Mouse (Mus musculus): ENCODE results near the gene Draxin. TPM values are rescaled to one million over a fixed set of nuclear protein-coding genes. Genes with fewer than 3 reads are reported as not detected.

Gene Draxin
- polyA plus RNA-seq, 1 experiment from 2014 or later, result 0.03 TPM

GRCm38 (mm10) chr4:148058993-148059392 is 71.5 kb downstream of the Draxin start:
- Histone ChIP-seq H3K36me3 (ENCODE audit: control insufficient read depth, insufficient read depth) (peaks cover 43% of the 10 kb centered on the region), H3K9ac (ENCODE audit: low read depth, low read length) (no peak overlapping the region), H3K4me2 (replicated peaks; ENCODE audit: low read depth) (no peak overlapping the region), H3K4me3 (ENCODE audit: low read depth, low read length) (no peak overlapping the region), H3K27me3 (replicated peaks; ENCODE audit: control insufficient read depth, insufficient read depth, low read length) (no peaks in the 10 kb centered on the region), H3K27ac (ENCODE audit: low read depth, low read length) (no peak overlapping the region), H3K4me1 (replicated peaks; ENCODE audit: control insufficient read depth, insufficient read depth, low read length) (no peaks in the 10 kb centered on the region), H3K9me3 (ENCODE audit: control insufficient read depth) (no peaks in the 10 kb centered on the region)
- 88% methylated on average over 6 of the region's 6 CpGs for WGBS
- ATAC-seq, result no peak
- no peak for TF ChIP-seq CTCF (IDR thresholded peaks at IDR 0.05; ENCODE audit: low read depth)

GRCm38 (mm10) chr4:148058218-148058819 is 72.2 kb downstream of the Draxin start:
- no peaks in the 10 kb centered on the region for H3K4me1 ChIP-seq (replicated peaks; ENCODE audit: control insufficient read depth, insufficient read depth, low read length)
- 91% methylated on average over 9 of the region's 9 CpGs for WGBS
- ATAC-seq, result no peak
- TF ChIP-seq CTCF (IDR thresholded peaks at IDR 0.05; ENCODE audit: low read depth), result no peak
- H3K9ac ChIP-seq (ENCODE audit: low read depth, low read length), result no peak overlapping the region
- H3K9me3 ChIP-seq (ENCODE audit: control insufficient read depth), result no peaks in the 10 kb centered on the region
- H3K27ac ChIP-seq (ENCODE audit: low read depth, low read length), result no peak overlapping the region
- H3K27me3 ChIP-seq (replicated peaks; ENCODE audit: control insufficient read depth, insufficient read depth, low read length), result no peaks in the 10 kb centered on the region
- no peak overlapping the region for H3K4me3 ChIP-seq (ENCODE audit: low read depth, low read length)
- no peak overlapping the region for H3K4me2 ChIP-seq (replicated peaks; ENCODE audit: low read depth)
- peaks cover 50% of the 10 kb centered on the region for H3K36me3 ChIP-seq (ENCODE audit: control insufficient read depth, insufficient read depth)

GRCm38 (mm10) chr4:148057661-148058209 is 72.8 kb downstream of the Draxin start:
- 61% methylated on average over 5 of the region's 5 CpGs for WGBS
- Histone ChIP-seq H3K4me1 (replicated peaks; ENCODE audit: control insufficient read depth, insufficient read depth, low read length) (no peaks in the 10 kb centered on the region), H3K27me3 (replicated peaks; ENCODE audit: control insufficient read depth, insufficient read depth, low read length) (no peaks in the 10 kb centered on the region), H3K27ac (ENCODE audit: low read depth, low read length) (no peak overlapping the region), H3K36me3 (ENCODE audit: control insufficient read depth, insufficient read depth) (peaks cover 56% of the 10 kb centered on the region), H3K4me3 (ENCODE audit: low read depth, low read length) (no peak overlapping the region), H3K9me3 (ENCODE audit: control insufficient read depth) (no peaks in the 10 kb centered on the region), H3K4me2 (replicated peaks; ENCODE audit: low read depth) (no peak overlapping the region), H3K9ac (ENCODE audit: low read depth, low read length) (no peak overlapping the region)
- ATAC-seq, result no peak
- TF ChIP-seq CTCF (IDR thresholded peaks at IDR 0.05; ENCODE audit: low read depth), result peak; percentile 46

GRCm38 (mm10) chr4:148056801-148057200 is 73.7 kb downstream of the Draxin start:
- Histone ChIP-seq H3K36me3 (ENCODE audit: control insufficient read depth, insufficient read depth) (peaks cover 65% of the 10 kb centered on the region), H3K9ac (ENCODE audit: low read depth, low read length) (no peak overlapping the region), H3K4me1 (replicated peaks; ENCODE audit: control insufficient read depth, insufficient read depth, low read length) (no peaks in the 10 kb centered on the region), H3K9me3 (ENCODE audit: control insufficient read depth) (no peaks in the 10 kb centered on the region), H3K27me3 (replicated peaks; ENCODE audit: control insufficient read depth, insufficient read depth, low read length) (no peaks in the 10 kb centered on the region), H3K4me2 (replicated peaks; ENCODE audit: low read depth) (no peak overlapping the region), H3K4me3 (ENCODE audit: low read depth, low read length) (no peak overlapping the region), H3K27ac (ENCODE audit: low read depth, low read length) (no peak overlapping the region)
- no peak for ATAC-seq
- no peak for TF ChIP-seq CTCF (IDR thresholded peaks at IDR 0.05; ENCODE audit: low read depth)
- 88% methylated on average over 4 of the region's 4 CpGs for WGBS

- Histone ChIP-seq H3K4me2 (replicated peaks; ENCODE audit: low read depth) (no peak overlapping the region), H3K27me3 (replicated peaks; ENCODE audit: control insufficient read depth, insufficient read depth, low read length) (no peaks in the 10 kb centered on the region), H3K4me1 (replicated peaks; ENCODE audit: control insufficient read depth, insufficient read depth, low read length) (no peaks in the 10 kb centered on the region), H3K27ac (ENCODE audit: low read depth, low read length) (no peak overlapping the region), H3K9me3 (ENCODE audit: control insufficient read depth) (no peaks in the 10 kb centered on the region), H3K36me3 (ENCODE audit: control insufficient read depth, insufficient read depth) (peaks cover 71% of the 10 kb centered on the region), H3K9ac (ENCODE audit: low read depth, low read length) (no peak overlapping the region), H3K4me3 (ENCODE audit: low read depth, low read length) (no peak overlapping the region)
- ATAC-seq, result no peak
- TF ChIP-seq CTCF (IDR thresholded peaks at IDR 0.05; ENCODE audit: low read depth), result no peak
- WGBS, result 79% methylated on average over 7 of the region's 7 CpGs
These were observed 74.3 kb downstream of the Draxin start for GRCm38 (mm10) chr4:148056246-148056645.

GRCm38 (mm10) chr4:148054961-148055695 is 75.4 kb downstream of the Draxin start:
- H3K36me3 ChIP-seq (ENCODE audit: control insufficient read depth, insufficient read depth), result peaks cover 75% of the 10 kb centered on the region
- no peaks in the 10 kb centered on the region for H3K9me3 ChIP-seq (ENCODE audit: control insufficient read depth)
- no peaks in the 10 kb centered on the region for H3K4me1 ChIP-seq (replicated peaks; ENCODE audit: control insufficient read depth, insufficient read depth, low read length)
- no peak overlapping the region for H3K4me2 ChIP-seq (replicated peaks; ENCODE audit: low read depth)
- TF ChIP-seq CTCF (IDR thresholded peaks at IDR 0.05; ENCODE audit: low read depth), result no peak
- H3K4me3 ChIP-seq (ENCODE audit: low read depth, low read length), result no peak overlapping the region
- no peak overlapping the region for H3K9ac ChIP-seq (ENCODE audit: low read depth, low read length)
- ATAC-seq, result no peak
- WGBS, result 92% methylated on average over 21 of the region's 21 CpGs
- H3K27me3 ChIP-seq (replicated peaks; ENCODE audit: control insufficient read depth, insufficient read depth, low read length), result no peaks in the 10 kb centered on the region
- H3K27ac ChIP-seq (ENCODE audit: low read depth, low read length), result no peak overlapping the region

Data from intestine, postnatal 0 days (tissue).